Mouse (Mus musculus) heart, postnatal 10 days (tissue): ENCODE data around the gene Gata3. TPM values are rescaled to one million over a fixed set of nuclear protein-coding genes. Genes with fewer than 3 reads are reported as not detected.

Source experiments
- DNase-seq, 2 experiments: peaks; one replicate each; pipeline ENCODE4 v3.0.0; 2021
- intact Hi-C: fragments of 180-260 bp; cut with DNase I; formaldehyde crosslinking; loops from one replicate; pipeline ENCODE4 v1.15.1; 2025
- total RNA-seq, 2 experiments: library from RNA; stranded (reverse); gene quantifications; 2 replicates each; pipeline ENCODE4 v1.2.3; 2021

Gene Gata3
- total RNA-seq, 2 experiments from 2014 or later: 0.86 to 0.92 TPM

GRCm38 (mm10) chr2:9874467-9875219 is 15.2 kb downstream of the Gata3 start:
- no peak for DNase-seq
- intact Hi-C loops: no loop called here

DNA sequence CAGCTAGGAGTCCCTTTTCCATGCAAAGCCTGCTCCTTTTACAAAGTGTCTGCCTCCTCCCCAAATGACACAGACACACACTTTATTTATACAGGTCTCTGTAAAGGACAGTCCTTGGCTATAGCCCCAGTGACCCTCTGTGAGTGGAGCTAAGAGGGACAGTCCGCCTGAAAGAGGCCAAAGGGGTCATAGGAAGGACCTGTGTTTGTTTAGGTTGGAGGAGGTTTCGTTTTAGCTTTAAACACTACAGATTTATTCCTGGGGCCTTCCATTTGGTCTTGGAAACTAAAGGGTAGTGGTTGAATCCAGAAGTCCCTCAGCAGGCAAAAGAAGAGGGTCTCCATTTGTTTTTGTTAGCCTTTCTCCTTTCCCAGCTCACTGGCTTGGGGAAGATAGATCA is 16.1 kb downstream of the Gata3 start:
- DNase-seq: no peak
- intact Hi-C loops: no loop called here

- no peak for DNase-seq
- intact Hi-C loops: no loop called here
These were observed 17.2 kb downstream of the Gata3 start for GRCm38 (mm10) chr2:9872682-9873081.

GRCm38 (mm10) chr2:9871798-9872197 is 18.0 kb downstream of the Gata3 start:
- DNase-seq: no peak
- intact Hi-C loops: no loop called here

DNA sequence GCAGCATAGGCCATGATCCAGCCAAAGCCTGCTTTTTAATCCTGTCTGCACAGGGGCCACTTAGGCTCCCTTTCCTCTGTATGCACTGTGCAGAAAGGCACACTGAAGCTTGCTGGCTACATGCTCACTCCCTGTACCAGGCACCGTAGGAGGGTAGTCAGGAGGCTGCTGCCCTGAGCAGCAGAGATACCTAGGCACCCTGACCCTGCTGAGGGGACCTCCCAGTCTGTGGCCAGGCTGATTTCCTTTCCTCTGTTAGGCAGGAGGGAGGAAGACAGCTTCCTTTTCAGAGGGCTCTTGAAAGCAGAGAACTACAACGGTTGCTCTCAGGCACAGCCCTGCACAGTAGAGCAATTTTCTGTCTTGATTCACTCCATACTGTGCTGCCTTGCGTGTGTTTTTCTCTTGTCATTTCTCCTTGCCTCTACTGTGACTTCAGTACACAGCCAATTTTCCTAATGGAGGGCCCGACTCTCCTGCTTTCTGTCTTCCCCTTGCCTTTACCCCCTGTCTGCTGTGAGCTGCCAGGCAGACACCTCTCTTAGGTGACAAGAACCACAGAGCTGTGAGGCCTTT is 18.6 kb downstream of the Gata3 start:
- intact Hi-C loops: no loop called here
- DNase-seq: no peak

DNA sequence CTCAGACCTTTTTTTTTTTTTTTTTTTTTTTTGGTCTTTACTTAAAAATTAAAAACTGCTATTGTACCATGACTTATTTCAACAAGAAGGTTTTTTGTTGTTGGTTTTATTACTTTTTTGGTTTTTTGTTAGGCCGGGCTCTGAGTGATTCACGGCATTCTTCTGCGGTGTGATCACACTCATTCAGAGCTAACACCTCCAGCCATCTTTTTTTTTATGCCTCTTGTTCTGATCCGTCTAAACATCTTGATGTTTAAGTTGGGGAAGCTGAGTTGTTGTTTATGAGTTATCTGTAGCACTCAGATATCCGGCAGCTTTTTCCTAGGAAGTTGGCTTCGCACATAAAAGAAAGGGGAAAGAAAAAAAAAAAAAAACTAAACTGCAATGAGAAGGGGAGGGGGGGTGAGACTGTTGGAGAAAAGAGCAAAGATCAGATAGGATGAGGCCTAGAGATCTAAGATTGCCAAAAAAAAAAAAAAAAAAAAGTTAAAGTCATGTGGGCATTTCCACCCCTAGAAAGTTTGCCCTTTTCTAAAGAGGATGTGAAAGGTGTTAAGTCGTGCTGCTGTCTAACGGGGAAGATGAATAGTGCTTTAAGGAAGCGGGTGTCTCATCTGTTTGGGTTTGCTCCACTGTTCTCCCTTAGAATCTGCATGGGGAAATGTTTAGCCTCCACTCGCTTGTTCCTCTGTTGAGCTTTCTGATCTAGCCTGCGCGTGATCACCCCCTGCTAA is 22.6 kb downstream of the Gata3 start:
- no peak for DNase-seq
- intact Hi-C loops: no loop called here

GRCm38 (mm10) chr2:9860698-9861097 is 29.1 kb downstream of the Gata3 start:
- intact Hi-C loops: no loop called here
- DNase-seq: no peak

DNA sequence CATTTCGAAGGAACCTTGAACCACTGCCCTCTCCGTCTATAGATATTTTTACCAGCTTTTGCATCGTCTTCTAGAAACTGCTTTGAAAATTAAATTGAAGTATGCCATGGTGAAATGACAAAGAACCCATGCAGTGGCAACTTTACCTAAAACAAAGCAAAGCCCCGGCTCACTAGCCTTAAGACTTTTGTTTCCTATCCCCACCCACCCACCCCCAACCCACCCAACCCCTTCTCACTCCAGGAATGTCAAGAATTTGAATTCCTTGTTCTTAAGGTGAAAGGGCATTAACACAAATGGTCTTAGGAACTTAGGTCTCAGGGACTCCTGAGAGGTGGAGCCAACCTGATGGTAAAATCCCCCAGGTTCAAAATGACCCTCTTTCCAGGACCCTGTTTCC is 34.0 kb downstream of the Gata3 start:
- intact Hi-C loops: no loop called here

DNA sequence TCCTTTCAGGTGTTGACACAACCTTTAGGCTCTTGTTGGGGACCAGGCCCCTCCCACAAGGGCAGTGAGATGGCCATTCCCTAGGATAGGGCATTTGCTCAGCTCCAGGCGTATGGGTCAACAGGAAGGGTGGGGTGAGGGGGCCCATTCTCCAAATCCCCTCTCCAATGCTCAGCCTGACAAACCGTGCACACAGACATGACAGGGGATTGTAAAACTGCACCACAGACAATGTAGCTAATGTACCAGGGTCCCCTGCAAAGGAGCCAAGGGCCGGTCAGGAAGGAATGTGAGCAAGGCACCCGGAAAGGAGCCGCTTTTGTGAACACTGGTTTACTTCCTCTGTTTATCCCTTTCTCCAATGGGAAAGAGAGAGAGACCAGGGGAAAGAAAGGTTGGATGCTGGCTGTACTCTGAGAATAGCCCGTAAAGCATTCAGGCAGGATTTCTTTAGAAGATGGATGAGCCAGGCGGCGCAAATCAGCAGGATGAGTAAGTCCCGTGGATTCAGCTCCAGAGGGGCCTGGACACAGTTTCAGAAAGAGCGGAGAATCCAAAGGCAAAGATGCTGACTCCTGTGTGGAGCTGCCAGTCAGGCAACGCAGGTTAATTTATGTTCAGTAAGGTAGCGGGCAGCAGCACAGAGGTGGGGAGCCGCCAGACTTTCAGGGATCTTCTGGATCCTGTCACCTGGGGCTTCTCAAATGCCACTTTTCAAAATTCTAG is 36.8 kb downstream of the Gata3 start:
- DNase-seq: no peak
- intact Hi-C loops: no loop called here

More for the DNA sequence above, 34.0 kb downstream of the Gata3 start:
- no peak for DNase-seq

GRCm38 (mm10) chr2:9835195-9835594 is 54.6 kb downstream of the Gata3 start:
- intact Hi-C loops: no loop called here
- DNase-seq: no peak

GRCm38 (mm10) chr2:9833712-9834111 is 56.1 kb downstream of the Gata3 start:
- no peak for DNase-seq

GRCm38 (mm10) chr2:9827624-9828023 is 62.2 kb downstream of the Gata3 start:
- no peak for DNase-seq
- intact Hi-C loops: no loop called here

More at GRCm38 (mm10) chr2:9833712-9834111, 56.1 kb downstream of the Gata3 start:
- intact Hi-C loops: no loop called here

GRCm38 (mm10) chr2:9820611-9821010 is 69.2 kb downstream of the Gata3 start:
- DNase-seq: peak; percentile 5 to 10
- intact Hi-C loops: no loop called here

DNA sequence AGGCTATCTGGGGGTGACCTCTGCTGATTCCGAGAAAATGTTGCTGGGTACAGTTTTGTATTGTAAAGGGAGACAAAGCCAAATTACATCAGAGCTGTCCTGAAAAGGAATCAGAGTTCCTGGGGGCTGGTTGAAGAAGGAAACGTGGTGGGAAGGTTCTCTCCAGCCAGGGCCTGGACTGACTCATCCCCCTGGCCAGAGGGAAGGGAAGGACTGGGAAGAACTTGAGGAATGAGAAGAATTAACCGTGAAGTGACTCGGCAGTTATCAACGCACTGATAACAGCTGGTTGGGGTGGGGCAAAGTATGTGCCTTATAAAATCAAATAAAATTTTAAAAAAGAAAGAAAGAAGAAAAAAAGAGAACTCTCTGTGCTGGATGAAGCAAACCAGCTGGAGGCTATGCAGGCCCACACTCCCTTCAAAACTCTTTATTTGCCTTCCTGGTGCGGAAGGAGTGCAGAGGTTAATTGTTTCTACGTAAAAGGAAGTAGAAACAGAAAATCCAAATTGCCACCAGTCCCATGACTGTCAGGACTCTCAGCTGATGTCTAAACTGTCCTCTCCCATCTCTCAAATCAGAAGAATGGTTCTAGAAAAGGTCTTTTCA is 71.6 kb downstream of the Gata3 start:
- intact Hi-C loops: no loop called here
- no peak for DNase-seq

Other genes starting within 250 kb of the Gata3 start
- not detected for gene 4930412O13Rik, start 8.8 kb downstream of the Gata3 start, total RNA-seq
- gene 9230102O04Rik, start 494 bp downstream of the Gata3 start, total RNA-seq: not detected
- gene Taf3, start 158.6 kb upstream of the Gata3 start, total RNA-seq: 1 to 10 TPM; 8.3 to 8.4 TPM
- 1,000 to 10,000 TPM; 1,250 to 1,330 TPM for gene Atp5c1, start 190.5 kb upstream of the Gata3 start, total RNA-seq
- 10 to 100 TPM; 10.3 to 11.3 TPM for gene Kin, start 190.6 kb upstream of the Gata3 start, total RNA-seq
- gene Itih2, start 241.4 kb upstream of the Gata3 start, total RNA-seq: under 1 TPM; 0.14 to 0.32 TPM